Mouse (Mus musculus): ENCODE measurements around the gene Nat8f2.

DNA sequence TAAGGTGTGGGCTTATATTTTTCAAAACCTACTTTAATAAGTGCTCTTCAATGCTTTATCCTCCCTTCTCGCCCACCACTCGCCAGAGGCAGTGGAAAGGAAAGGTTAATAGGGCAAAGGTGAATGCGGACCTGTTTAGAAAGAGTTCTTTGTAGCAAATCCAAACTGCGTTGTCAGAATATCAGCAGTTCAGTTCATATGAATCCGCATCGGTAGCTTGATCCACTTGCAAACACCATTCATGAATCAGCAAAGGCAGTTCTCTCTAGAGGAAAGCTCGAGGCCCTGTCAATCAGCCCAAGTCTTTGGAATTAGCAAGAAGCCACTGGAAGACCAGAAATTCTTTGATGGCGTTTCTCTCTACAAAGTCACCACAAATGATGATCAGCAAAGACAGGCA lies 30.3 kb downstream of the Nat8f2 start:
- TF ChIP-seq ZC3H11A (IDR thresholded peaks at IDR 0.05; ENCODE audit: low read depth, low read length) = no peak
- no peak for TF ChIP-seq JUND (conservative IDR thresholded peaks at IDR 0.05; ENCODE audit: low read depth, low read length)
- no peak for TF ChIP-seq CTCF (conservative IDR thresholded peaks at IDR 0.05 in 1 of 2, IDR thresholded peaks at IDR 0.05 in 1 of 2; ENCODE audit: low read depth in 2 of 2, low read length in 2 of 2)
